ENCODE assay signal across 11 mouse cellular contexts in the genomic region with DNA sequence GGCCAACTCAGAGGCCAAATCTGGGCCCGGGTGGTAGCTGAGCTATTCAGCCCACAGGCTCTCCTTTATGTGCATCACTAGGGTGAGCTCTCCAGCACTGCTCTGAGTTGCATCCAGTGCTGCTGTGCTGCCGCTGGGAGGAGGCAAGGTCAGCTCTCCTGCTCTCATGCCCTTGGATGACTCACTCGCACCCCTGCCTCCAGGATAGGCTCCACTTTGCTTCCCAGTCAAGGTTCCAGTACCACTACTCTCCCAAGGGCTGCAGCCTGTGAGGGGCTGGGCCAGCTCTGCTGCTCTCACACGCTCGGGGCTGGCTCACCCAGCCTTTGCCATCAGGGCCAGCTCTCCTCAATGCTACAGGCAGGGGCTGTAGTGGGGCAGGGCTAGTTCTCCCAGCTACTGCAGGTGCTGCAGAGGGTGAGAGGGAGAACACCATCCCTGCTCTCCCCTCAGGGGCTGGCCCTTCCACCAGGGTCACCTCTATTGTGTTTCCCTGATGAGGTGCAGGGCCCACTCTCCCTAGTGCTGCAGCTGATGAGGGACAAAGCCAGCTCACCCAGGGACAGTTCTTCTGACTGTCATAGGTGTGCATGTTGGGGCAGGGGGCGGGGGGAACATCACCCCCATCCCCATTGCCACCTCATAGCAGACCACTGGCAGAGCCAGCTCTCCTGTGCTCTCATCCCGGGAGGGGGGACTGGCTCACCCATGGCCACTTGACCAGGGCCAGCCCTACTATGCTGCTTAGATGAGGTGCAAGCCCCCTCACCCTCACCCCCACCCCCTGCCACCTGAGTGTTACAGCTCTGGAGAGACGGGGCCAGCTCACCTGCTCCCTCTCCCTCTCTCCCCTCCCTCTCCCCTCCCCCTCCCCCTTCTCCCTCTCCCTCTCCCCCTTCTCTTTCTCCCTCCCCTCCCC. TPM values are rescaled to one million over a fixed set of nuclear protein-coding genes. Genes with fewer than 3 reads are reported as not detected.
DNase-seq lines count a peak whose midpoint lies in the region; ATAC-seq and TF ChIP-seq lines count a peak whose summit lies in the region.
"Had no signal": no experiment of that assay in that cellular context is flagged by ENCODE, and none has a peak within 500 bp of the region (broad histone marks: within the 10 kb centered on the region; RNA-seq: fewer than 3 reads in every experiment).

No protein-coding gene starts in this region.

- H3K4me1 ChIP-seq in heart, postnatal 0 days (ENCODE audit: control insufficient read depth, insufficient read depth) = no peaks in the 10 kb centered on the region
- H3K4me1 ChIP-seq in heart, embryonic 10.5 days = peaks cover 6% of the 10 kb centered on the region; the same call in 1 of the 2 replicates
- H3K4me1 ChIP-seq in midbrain, embryonic 13.5 days (replicated peaks) = no peaks in the 10 kb centered on the region
- no peaks in the 10 kb centered on the region for H3K4me1 ChIP-seq in midbrain, embryonic 14.5 days (ENCODE audit: control insufficient read depth, insufficient read depth, low read length)
- H3K4me1 ChIP-seq in embryonic facial prominence, embryonic 15.5 days = no peaks in the 10 kb centered on the region

- no peak overlapping the region for H3K27ac ChIP-seq in heart, postnatal 0 days (ENCODE audit: low read depth)
- H3K27ac ChIP-seq in heart, embryonic 10.5 days = no peak overlapping the region
- H3K27ac ChIP-seq in midbrain, embryonic 13.5 days = no peak overlapping the region
- H3K27ac ChIP-seq in midbrain, embryonic 14.5 days (replicated peaks; ENCODE audit: low read depth, low read length) = no peak overlapping the region
- H3K27ac ChIP-seq in embryonic facial prominence, embryonic 15.5 days (replicated peaks) = no peak overlapping the region
- H3K27ac ChIP-seq: midbrain, embryonic 10.5 days had no signal

- no peak overlapping the region for H3K4me2 ChIP-seq in heart, postnatal 0 days (ENCODE audit: low read depth, low read length)
- H3K4me2 ChIP-seq in midbrain, embryonic 13.5 days (replicated peaks) = no peak overlapping the region
- no peak overlapping the region for H3K4me2 ChIP-seq in midbrain, embryonic 14.5 days (ENCODE audit: low read length)
- no peak overlapping the region for H3K4me2 ChIP-seq in embryonic facial prominence, embryonic 15.5 days (replicated peaks)

- TF ChIP-seq EP300 in heart, postnatal 0 days (IDR thresholded peaks at IDR 0.05; ENCODE audit: low read depth) = no peak

- H3K9me3 ChIP-seq in heart, postnatal 0 days (replicated peaks; ENCODE audit: control insufficient read depth, low read length) = no peaks in the 10 kb centered on the region
- no peaks in the 10 kb centered on the region for H3K9me3 ChIP-seq in heart, embryonic 10.5 days
- H3K9me3 ChIP-seq in midbrain, embryonic 13.5 days = no peaks in the 10 kb centered on the region
- H3K9me3 ChIP-seq in midbrain, embryonic 14.5 days (ENCODE audit: control insufficient read depth, low read length) = no peaks in the 10 kb centered on the region
- H3K9me3 ChIP-seq in embryonic facial prominence, embryonic 15.5 days (replicated peaks) = no peaks in the 10 kb centered on the region
- H3K9me3 ChIP-seq: midbrain, embryonic 10.5 days had no signal

- no peak overlapping the region for H3K4me3 ChIP-seq in heart, postnatal 0 days (ENCODE audit: low read depth, low read length)
- no peak overlapping the region for H3K4me3 ChIP-seq in heart, embryonic 10.5 days
- H3K4me3 ChIP-seq in midbrain, embryonic 13.5 days (replicated peaks) = no peak overlapping the region
- H3K4me3 ChIP-seq in midbrain, embryonic 14.5 days (replicated peaks; ENCODE audit: low read depth, low read length) = no peak overlapping the region
- H3K4me3 ChIP-seq in embryonic facial prominence, embryonic 15.5 days (replicated peaks) = no peak overlapping the region
- H3K4me3 ChIP-seq: midbrain, embryonic 10.5 days had no signal

- H3K36me3 ChIP-seq in heart, postnatal 0 days (replicated peaks; ENCODE audit: control insufficient read depth, insufficient read depth, low read length) = no peaks in the 10 kb centered on the region
- no peaks in the 10 kb centered on the region for H3K36me3 ChIP-seq in heart, embryonic 10.5 days
- H3K36me3 ChIP-seq in midbrain, embryonic 13.5 days = no peaks in the 10 kb centered on the region
- no peaks in the 10 kb centered on the region for H3K36me3 ChIP-seq in midbrain, embryonic 14.5 days (ENCODE audit: control insufficient read depth, insufficient read depth, low read length)
- H3K36me3 ChIP-seq in embryonic facial prominence, embryonic 15.5 days = no peaks in the 10 kb centered on the region
- H3K36me3 ChIP-seq: midbrain, embryonic 10.5 days had no signal

- DNase-seq in heart, postnatal 0 days (ENCODE audit: low spot score) = no peak
- no peak for DNase-seq in heart, embryonic 10.5 days (ENCODE audit: low spot score)
- DNase-seq in midbrain, embryonic 14.5 days = no peak
- DNase-seq in spleen, postnatal 14 days (ENCODE audit: low spot score in 2 of 2) = no peak
- no peak for DNase-seq in ovary, adult 18-20 months (ENCODE audit: low spot score)
- DNase-seq: gastrocnemius, postnatal 25 days; kidney, postnatal 36 days; right cerebral cortex, postnatal 14 days had no signal

- H3K27me3 ChIP-seq in heart, postnatal 0 days (ENCODE audit: control insufficient read depth, insufficient read depth, low read length) = no peaks in the 10 kb centered on the region
- no peaks in the 10 kb centered on the region for H3K27me3 ChIP-seq in heart, embryonic 10.5 days (ENCODE audit: insufficient read depth, poor library complexity, severe bottlenecking)
- H3K27me3 ChIP-seq in midbrain, embryonic 13.5 days = no peaks in the 10 kb centered on the region
- no peaks in the 10 kb centered on the region for H3K27me3 ChIP-seq in midbrain, embryonic 14.5 days (ENCODE audit: control insufficient read depth, insufficient read depth, low read length)
- H3K27me3 ChIP-seq in embryonic facial prominence, embryonic 15.5 days = no peaks in the 10 kb centered on the region

- TF ChIP-seq CTCF in heart, postnatal 0 days (IDR thresholded peaks at IDR 0.05; ENCODE audit: low read depth) = no peak

- ATAC-seq in heart, postnatal 0 days (ENCODE audit: insufficient read depth, low read depth) = 0 out of 2 replicates have a peak, but pooled peaks have one; percentile 36
- ATAC-seq in midbrain, embryonic 13.5 days = 0 out of 2 replicates have a peak, but pooled peaks have one; percentile 30
- no peak for ATAC-seq in midbrain, embryonic 14.5 days (ENCODE audit: low FRiP score, low TSS enrichment)
- ATAC-seq in embryonic facial prominence, embryonic 15.5 days (ENCODE audit: insufficient number of reproducible peaks, low FRiP score, low TSS enrichment, low read depth) = peak; percentile 43

- WGBS in heart, postnatal 0 days = 58% methylated on average over 8 of the region's 8 CpGs
- WGBS in heart, embryonic 10.5 days = 62% methylated on average over 8 of the region's 8 CpGs
- WGBS in midbrain, embryonic 13.5 days = 77% methylated on average over 8 of the region's 8 CpGs
- WGBS in midbrain, embryonic 14.5 days = 78% methylated on average over 8 of the region's 8 CpGs
- 70% methylated on average over 7 of the region's 8 CpGs for WGBS in embryonic facial prominence, embryonic 15.5 days

- no peak overlapping the region for H3K9ac ChIP-seq in heart, postnatal 0 days (replicated peaks; ENCODE audit: low read depth, low read length)
- H3K9ac ChIP-seq in midbrain, embryonic 13.5 days (replicated peaks) = no peak overlapping the region
- no peak overlapping the region for H3K9ac ChIP-seq in midbrain, embryonic 14.5 days (replicated peaks; ENCODE audit: low read length)
- H3K9ac ChIP-seq in embryonic facial prominence, embryonic 15.5 days = no peak overlapping the region

RNA-seq across cellular contexts. Expression of gene Ap4e1, which starts 7.9 kb away (rescaled TPM):
- 5.1 and 8.3 TPM in 2 replicates for total RNA-seq in heart, postnatal 0 days (2014; rRNA removed; ENCODE audit: low replicate concordance)
- polyA plus RNA-seq in heart, postnatal 0 days (2015; fragmentation: Nextera tagmentation; extraction: Ambion mirVana) = 4.0 and 4.1 TPM in 2 replicates
- 11.3 and 12.5 TPM in 2 replicates for polyA plus RNA-seq in heart, embryonic 10.5 days (2016; fragmentation: Nextera tagmentation; extraction: Ambion mirVana)
- 11.8 and 13.0 TPM in 2 replicates for polyA plus RNA-seq in midbrain, embryonic 13.5 days (2015; fragmentation: Nextera tagmentation; extraction: Ambion mirVana)
- polyA plus RNA-seq in midbrain, embryonic 14.5 days (2014; fragmentation: Nextera tagmentation; extraction: Ambion mirVana) = 7.7 and 12.3 TPM in 2 replicates
- polyA plus RNA-seq in embryonic facial prominence, embryonic 15.5 days (2015; fragmentation: Nextera tagmentation; extraction: Ambion mirVana) = 9.5 and 10.9 TPM in 2 replicates
